Mouse (Mus musculus) embryonic facial prominence, embryonic 11.5 days (tissue): ENCODE measurements around the gene Gm17651. TPM values are rescaled to one million over a fixed set of nuclear protein-coding genes. Genes with fewer than 3 reads are reported as not detected.

Experiments used
- ATAC-seq: fragments of 200-750 bp; cut with Nextera tagmentation; replicated peaks from 2 replicates; pipeline ENCODE4 v1.8.0; 2017; ENCODE audit warnings: low read depth; ENCODE audit not compliant: insufficient number of reproducible peaks, low FRiP score, low TSS enrichment
- DNase-seq: peaks from one replicate; pipeline ENCODE4 v3.0.0-alpha.2; 2015; ENCODE audit warnings: low spot score
- H3K27ac ChIP-seq: fragments of 300-500 bp; sonication (generic); replicated peaks from 2 replicates; pipeline ENCODE4 v1.5.1; 2014; ENCODE audit warnings: mild to moderate bottlenecking, low read depth, low read length, control low read depth
- H3K27me3 ChIP-seq: fragments of 300-500 bp; sonication (generic); 2 replicates; pipeline ENCODE4 v1.6.1; 2014; ENCODE audit warnings: mild to moderate bottlenecking, low read length, moderate library complexity, mixed read lengths; ENCODE audit not compliant: control insufficient read depth, insufficient read depth
- H3K36me3 ChIP-seq: fragments of 300-500 bp; sonication (generic); replicated peaks from 2 replicates; pipeline ENCODE4 v1.6.1; 2014; ENCODE audit warnings: low read depth, mild to moderate bottlenecking, low read length, moderate library complexity, mixed read lengths; ENCODE audit not compliant: control insufficient read depth, insufficient read depth
- H3K4me1 ChIP-seq: fragments of 300-500 bp; sonication (generic); 2 replicates; pipeline ENCODE4 v1.6.1; 2014; ENCODE audit warnings: low read length, mixed read lengths; ENCODE audit not compliant: control insufficient read depth, insufficient read depth
- H3K4me2 ChIP-seq: fragments of 300-500 bp; sonication (generic); 2 replicates; pipeline ENCODE4 v1.6.1; 2014; ENCODE audit warnings: low read depth, mild to moderate bottlenecking, control low read depth, low read length, moderate library complexity
- H3K4me3 ChIP-seq: fragments of 300-500 bp; sonication (generic); 2 replicates; pipeline ENCODE4 v1.5.1; 2014; ENCODE audit warnings: low read depth, low read length, control low read depth
- H3K9ac ChIP-seq: fragments of 300-500 bp; sonication (generic); replicated peaks from 2 replicates; pipeline ENCODE4 v1.6.1; 2014; ENCODE audit warnings: mild to moderate bottlenecking, control low read depth, low read length
- H3K9me3 ChIP-seq: fragments of 300-500 bp; sonication (generic); replicated peaks from 2 replicates; pipeline ENCODE4 v1.6.1; 2016; ENCODE audit warnings: mild to moderate bottlenecking, low read length, inconsistent platforms, mixed read lengths; ENCODE audit not compliant: control insufficient read depth
- WGBS: fragments of 180-500 bp; shearing (Covaris S2); extraction: QIAGEN DNeasy Blood & Tissue Kit; methylation state at CpG from one replicate; pipeline ENCODE4 v1.1.7; 2014; 5-methylcytosine and 5-hydroxymethylcytosine counted together
- polyA plus RNA-seq: library from polyadenylated mRNA; unstranded; fragments of >200 nt; fragmentation: Nextera tagmentation; extraction: Ambion mirVana; gene quantifications from 2 replicates; pipeline ENCODE4 v1.2.1, GENCODE M21; 2014

The Gm17651 gene
- polyA plus RNA-seq, 1 experiment from 2014 or later, result not detected

- no peak overlapping the region for H3K4me3 ChIP-seq
- no peaks in the 10 kb centered on the region for H3K9me3 ChIP-seq
- no peak overlapping the region for H3K27ac ChIP-seq
- no peak for ATAC-seq
- H3K4me2 ChIP-seq, result no peak overlapping the region
- H3K4me1 ChIP-seq, result no peaks in the 10 kb centered on the region
- no peak for DNase-seq
- H3K36me3 ChIP-seq, result no peaks in the 10 kb centered on the region
- H3K27me3 ChIP-seq, result no peaks in the 10 kb centered on the region
- no peak overlapping the region for H3K9ac ChIP-seq
- WGBS, result 87% methylated on average over 4 of the region's 4 CpGs
These were observed 12.1 kb upstream of the Gm17651 start for GRCm38 (mm10) chr3:97686372-97687117.

- DNase-seq (peak; percentile 65), ATAC-seq (peak; percentile 75; the same call in 1 of the 2 replicates)
- H3K27ac ChIP-seq, result no peak overlapping the region
- no peaks in the 10 kb centered on the region for H3K27me3 ChIP-seq
- H3K9me3 ChIP-seq, result no peaks in the 10 kb centered on the region
- H3K4me2 ChIP-seq, result peak overlapping the region; percentile 11; the same call in 1 of the 2 replicates
- 5% methylated on average over 16 of the region's 16 CpGs for WGBS
- H3K9ac ChIP-seq, result no peak overlapping the region
- no peaks in the 10 kb centered on the region for H3K4me1 ChIP-seq
- no peaks in the 10 kb centered on the region for H3K36me3 ChIP-seq
- H3K4me3 ChIP-seq, result no peak overlapping the region
These were observed 9.2 kb upstream of the Gm17651 start for GRCm38 (mm10) chr3:97683560-97684195.

GRCm38 (mm10) chr3:97682576-97682975 lies 8.1 kb upstream of the Gm17651 start:
- H3K36me3 ChIP-seq, result no peaks in the 10 kb centered on the region
- ATAC-seq, result no peak
- WGBS, result 25% methylated on average over 5 of the region's 5 CpGs
- H3K4me2 ChIP-seq, result peak overlapping the region; percentile 66
- no peaks in the 10 kb centered on the region for H3K9me3 ChIP-seq
- H3K27me3 ChIP-seq, result no peaks in the 10 kb centered on the region
- no peak for DNase-seq
- no peak overlapping the region for H3K4me3 ChIP-seq
- H3K9ac ChIP-seq, result no peak overlapping the region
- no peak overlapping the region for H3K27ac ChIP-seq
- H3K4me1 ChIP-seq, result no peaks in the 10 kb centered on the region

- Histone ChIP-seq H3K4me1 (no peaks in the 10 kb centered on the region), H3K36me3 (no peaks in the 10 kb centered on the region), H3K27ac (no peak overlapping the region), H3K27me3 (no peaks in the 10 kb centered on the region), H3K9me3 (no peaks in the 10 kb centered on the region), H3K9ac (no peak overlapping the region), H3K4me3 (no peak overlapping the region), H3K4me2 (peak overlapping the region; percentile 66)
- no peak for ATAC-seq
- WGBS, result 1% methylated on average over 11 of the region's 11 CpGs
- peak; percentile 49 for DNase-seq
These were observed 7.6 kb upstream of the Gm17651 start for GRCm38 (mm10) chr3:97682159-97682502.

GRCm38 (mm10) chr3:97681321-97682158 lies 7.0 kb upstream of the Gm17651 start:
- Histone ChIP-seq H3K4me3 (peak overlapping the region; percentile 36), H3K27ac (no peak overlapping the region), H3K4me2 (peak overlapping the region; percentile 66), H3K4me1 (no peaks in the 10 kb centered on the region), H3K9ac (peak overlapping the region; percentile 47), H3K27me3 (no peaks in the 10 kb centered on the region), H3K9me3 (no peaks in the 10 kb centered on the region), H3K36me3 (no peaks in the 10 kb centered on the region)
- ATAC-seq (no peak), DNase-seq (peak; percentile 91)
- under 1% methylated on average over 33 of the region's 33 CpGs for WGBS

- Histone ChIP-seq H3K9ac (peak overlapping the region; percentile 47), H3K9me3 (no peaks in the 10 kb centered on the region), H3K36me3 (no peaks in the 10 kb centered on the region), H3K27me3 (no peaks in the 10 kb centered on the region), H3K4me2 (peak overlapping the region; percentile 66), H3K4me1 (no peaks in the 10 kb centered on the region), H3K27ac (no peak overlapping the region), H3K4me3 (peak overlapping the region; percentile 36)
- DNase-seq (peak; percentile 75), ATAC-seq (peak; percentile 56)
- 2% methylated on average over 28 of the region's 28 CpGs for WGBS
These were observed 6.3 kb upstream of the Gm17651 start for GRCm38 (mm10) chr3:97680631-97681320.

GRCm38 (mm10) chr3:97678416-97678815 lies 3.9 kb upstream of the Gm17651 start:
- no peaks in the 10 kb centered on the region for H3K9me3 ChIP-seq
- no peaks in the 10 kb centered on the region for H3K4me1 ChIP-seq
- no peaks in the 10 kb centered on the region for H3K27me3 ChIP-seq
- no peak overlapping the region for H3K4me3 ChIP-seq
- ATAC-seq (no peak), DNase-seq (no peak)
- no peaks in the 10 kb centered on the region for H3K36me3 ChIP-seq
- 92% methylated on average over 3 of the region's 3 CpGs for WGBS
- no peak overlapping the region for H3K9ac ChIP-seq
- H3K27ac ChIP-seq, result no peak overlapping the region
- no peak overlapping the region for H3K4me2 ChIP-seq
